Mouse (Mus musculus) mature B cell (primary cell): Measurements from ENCODE around the gene Gtf2ird1.
"Not testable (repeated sequence)": the region's sequence is repeated elsewhere in the genome, so short reads cannot be mapped to it uniquely, and the experiment has no call there.

Experiments
- in situ Hi-C: fragments of 300-500 bp; cut with MboI; formaldehyde crosslinking; loops from 2 replicates; pipeline ENCODE4 v1.14.3; 2019

Gtf2ird1 gene

GRCm38 (mm10) chr5:134345449-134345848, 111.1 kb downstream of the Gtf2ird1 start:
- in situ Hi-C loops, result no loop called here

- in situ Hi-C loops, result loop anchor here (5.0 kb wide), 1 partner anchor 162 kb away; the partner anchor contains the start of gene Gtf2ird2
Observed at GRCm38 (mm10) chr5:134344076-134344475, 112.4 kb downstream of the Gtf2ird1 start.

GRCm38 (mm10) chr5:134343530-134343929, 113.0 kb downstream of the Gtf2ird1 start:
- in situ Hi-C loops, result loop anchor here (5.0 kb wide), 1 partner anchor 161 kb away; the partner anchor contains the start of gene Gtf2ird2

GRCm38 (mm10) chr5:134342503-134343205, 113.9 kb downstream of the Gtf2ird1 start:
- in situ Hi-C loops, result loop anchor here (5.0 kb wide), 1 partner anchor 160 kb away; the partner anchor contains the start of gene Gtf2ird2

GRCm38 (mm10) chr5:134341721-134342120, 114.8 kb downstream of the Gtf2ird1 start:
- in situ Hi-C loops, result loop anchor here (5.0 kb wide), 1 partner anchor 159 kb away; the partner anchor contains the start of gene Gtf2ird2

GRCm38 (mm10) chr5:134341321-134341720, 115.2 kb downstream of the Gtf2ird1 start:
- in situ Hi-C loops, result loop anchor here (5.0 kb wide), 1 partner anchor 159 kb away; the partner anchor contains the start of gene Gtf2ird2

- in situ Hi-C loops, result loop anchor here (5.0 kb wide), 1 partner anchor 158 kb away; the partner anchor contains the start of gene Gtf2ird2
Observed at GRCm38 (mm10) chr5:134340101-134340522, 116.4 kb downstream of the Gtf2ird1 start.

GRCm38 (mm10) chr5:134337012-134337411, 119.5 kb downstream of the Gtf2ird1 start:
- in situ Hi-C loops, result not testable (repeated sequence)

- in situ Hi-C loops, result no loop called here
Observed at GRCm38 (mm10) chr5:134332743-134333142, 123.8 kb downstream of the Gtf2ird1 start.

- in situ Hi-C loops, result no loop called here
Observed at GRCm38 (mm10) chr5:134330082-134330481, 126.4 kb downstream of the Gtf2ird1 start.

GRCm38 (mm10) chr5:134329311-134329710, 127.2 kb downstream of the Gtf2ird1 start:
- in situ Hi-C loops, result no loop called here

- in situ Hi-C loops, result no loop called here
Observed at GRCm38 (mm10) chr5:134328482-134329001, 128.0 kb downstream of the Gtf2ird1 start.

- in situ Hi-C loops, result no loop called here
Observed at GRCm38 (mm10) chr5:134325856-134326566, 130.5 kb downstream of the Gtf2ird1 start.

GRCm38 (mm10) chr5:134323869-134324268, 132.6 kb downstream of the Gtf2ird1 start:
- in situ Hi-C loops, result no loop called here

- in situ Hi-C loops, result no loop called here
Observed at GRCm38 (mm10) chr5:134323311-134323710, 133.2 kb downstream of the Gtf2ird1 start.

- in situ Hi-C loops, result no loop called here
Observed at GRCm38 (mm10) chr5:134322355-134322754, 134.2 kb downstream of the Gtf2ird1 start.

- in situ Hi-C loops, result no loop called here
Observed at GRCm38 (mm10) chr5:134321699-134322098, 134.8 kb downstream of the Gtf2ird1 start.

- in situ Hi-C loops, result no loop called here
Observed at GRCm38 (mm10) chr5:134318903-134319302, 137.6 kb downstream of the Gtf2ird1 start.

GRCm38 (mm10) chr5:134316721-134317120, 139.8 kb downstream of the Gtf2ird1 start:
- in situ Hi-C loops, result no loop called here

- in situ Hi-C loops, result no loop called here
Observed at GRCm38 (mm10) chr5:134315623-134316350, 140.7 kb downstream of the Gtf2ird1 start.
